Mouse (Mus musculus) thymus, adult 18-20 months (tissue): ENCODE measurements at regions not wholly inside any gene's neighbourhood (a gene's known extent, or its start where the extent isn't known, plus 50 kb on each side); places are given as distances from the start of the nearest gene placed in this dataset.

Experiments
- DNase-seq, 2 experiments: peaks; one replicate each; pipeline ENCODE4 v3.0.0; 2022; ENCODE audit warnings: mixed read lengths in 2 of 2

- DNase-seq, result no peak
These were observed 65.4 kb upstream of the Akt3 start for GRCm38 (mm10) chr1:177323366-177323765.

- no peak for DNase-seq
These were observed 64.8 kb upstream of the Akt3 start for GRCm38 (mm10) chr1:177322745-177323299.

GRCm38 (mm10) chr1:177322307-177322685 lies 64.3 kb upstream of the Akt3 start:
- DNase-seq, result no peak

- no peak for DNase-seq
These were observed 63.8 kb upstream of the Akt3 start for GRCm38 (mm10) chr1:177321655-177322306.

- DNase-seq, result no peak
These were observed 50.3 kb upstream of the Akt3 start for GRCm38 (mm10) chr1:177308213-177308872.
